Mouse (Mus musculus): ENCODE results near the gene Itga9.

The Itga9 gene

DNA sequence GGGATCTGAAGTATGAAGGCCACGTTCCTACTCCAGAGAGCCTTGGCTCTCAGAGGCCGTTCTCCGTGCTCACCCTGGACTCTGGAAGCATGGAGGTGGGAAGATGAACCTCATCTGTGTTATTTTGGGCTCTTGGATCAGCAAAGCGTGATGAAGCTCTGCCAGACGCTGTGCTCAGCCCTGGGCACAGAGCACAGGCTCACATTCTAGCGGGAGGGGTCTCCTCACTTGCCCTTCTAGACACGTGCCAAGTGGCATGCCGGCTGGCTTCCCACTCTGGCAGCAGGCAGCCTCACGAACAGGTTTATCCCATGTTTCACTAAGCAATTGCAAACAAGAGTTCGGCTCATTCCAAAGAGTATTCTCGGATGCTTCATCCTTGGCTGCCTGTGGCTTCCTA lies 86.8 kb downstream of the Itga9 start:
- DNase-seq, result no peak

DNA sequence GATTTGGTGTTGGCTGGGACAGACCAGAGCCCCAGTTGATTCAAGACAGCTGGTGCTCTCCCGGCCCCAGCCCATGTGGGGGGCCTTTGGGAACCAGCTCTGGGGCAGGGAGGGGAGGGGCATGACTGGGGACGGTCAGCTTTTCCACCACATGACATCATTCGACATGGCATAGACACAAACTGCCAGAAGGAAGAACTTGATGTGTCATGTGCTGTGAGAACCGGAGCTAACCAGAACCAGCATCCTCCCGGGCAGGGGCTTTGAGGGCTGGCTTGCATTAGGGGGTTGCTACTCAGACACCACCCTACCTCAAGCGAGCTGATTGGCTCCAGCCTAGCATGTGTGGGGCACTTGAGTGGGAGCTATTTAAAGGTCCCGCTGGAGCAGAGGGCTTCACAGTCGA lies 87.9 kb downstream of the Itga9 start:
- no peak for DNase-seq

DNA sequence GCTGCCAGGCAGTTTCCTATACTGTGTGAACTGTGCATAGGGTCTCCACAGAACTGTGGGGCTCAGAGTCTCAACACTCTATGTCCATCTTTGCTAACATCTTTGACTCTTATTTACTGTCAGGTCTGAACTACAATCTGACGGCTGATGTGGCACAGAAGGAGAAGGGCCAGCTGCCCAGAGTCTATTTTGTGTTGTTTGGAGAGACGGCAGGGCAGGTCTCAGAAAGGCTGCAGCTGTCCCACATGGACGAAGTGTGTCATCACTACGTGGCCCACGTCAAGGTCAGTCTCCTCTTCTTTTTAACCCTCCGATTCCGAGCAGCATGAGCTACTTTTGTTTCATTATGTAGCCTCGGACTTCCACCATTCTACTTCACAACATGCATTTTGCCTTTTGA lies 91.7 kb downstream of the Itga9 start:
- DNase-seq, result no peak

DNA sequence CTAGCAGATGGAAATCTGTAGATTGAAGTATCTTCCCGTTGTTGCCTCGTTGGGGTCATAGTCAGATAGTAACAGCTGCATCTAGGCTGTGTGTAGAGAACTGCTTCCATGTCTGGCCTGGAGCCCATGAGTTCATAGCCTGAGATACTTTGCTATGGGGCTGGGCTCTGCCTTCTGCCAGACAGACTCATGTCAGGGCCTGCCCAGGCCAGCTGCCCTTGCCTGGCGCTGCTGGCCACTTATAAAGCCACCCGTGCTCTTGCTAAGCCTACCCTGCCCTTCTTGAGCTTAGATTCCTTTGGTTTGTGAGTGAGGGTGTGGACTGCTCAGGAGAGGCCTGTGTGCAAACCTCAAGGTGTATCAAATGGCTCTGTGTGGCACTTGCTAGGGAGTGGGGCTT lies 93.2 kb downstream of the Itga9 start:
- no peak for DNase-seq

DNA sequence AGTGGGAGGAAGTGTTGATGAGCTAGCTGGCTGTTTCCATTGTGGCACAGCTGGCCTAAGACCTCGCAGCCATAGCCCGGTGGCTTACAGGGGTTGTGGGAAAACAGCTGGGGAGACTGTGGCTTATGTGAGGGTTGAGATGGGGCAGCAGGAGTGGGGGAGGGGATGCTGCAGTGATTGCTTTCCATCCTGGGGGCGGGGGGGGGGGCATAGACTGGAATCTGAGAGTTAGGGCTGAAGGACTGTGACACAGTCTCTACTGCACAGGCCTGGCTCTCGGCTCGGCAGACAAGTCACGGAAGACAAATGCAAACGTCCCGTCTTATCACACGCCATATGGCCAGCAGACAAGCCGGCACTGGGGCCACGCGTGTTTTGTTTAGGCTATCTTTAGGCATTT lies 94.4 kb downstream of the Itga9 start:
- DNase-seq, result no peak

DNA sequence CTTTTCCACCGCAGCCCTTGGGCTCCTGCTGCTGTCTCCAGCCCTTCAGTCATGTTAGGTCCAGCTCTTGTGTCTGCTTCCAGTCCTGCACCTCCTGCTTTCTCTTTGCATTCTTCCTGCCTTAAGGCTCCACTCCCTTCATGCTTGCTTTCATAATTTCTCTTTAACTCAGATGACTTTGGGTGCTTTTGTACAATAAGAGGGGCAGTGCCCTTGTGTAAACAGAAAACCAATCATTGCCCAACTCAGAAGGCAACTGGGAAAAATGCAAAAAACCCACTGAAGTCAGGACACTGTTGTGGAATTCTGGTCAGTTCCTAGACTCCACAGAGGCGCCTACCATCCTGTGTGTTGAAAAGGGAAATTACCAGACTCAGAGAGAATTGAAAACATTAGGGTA lies 95.3 kb downstream of the Itga9 start:
- DNase-seq, result no peak

DNA sequence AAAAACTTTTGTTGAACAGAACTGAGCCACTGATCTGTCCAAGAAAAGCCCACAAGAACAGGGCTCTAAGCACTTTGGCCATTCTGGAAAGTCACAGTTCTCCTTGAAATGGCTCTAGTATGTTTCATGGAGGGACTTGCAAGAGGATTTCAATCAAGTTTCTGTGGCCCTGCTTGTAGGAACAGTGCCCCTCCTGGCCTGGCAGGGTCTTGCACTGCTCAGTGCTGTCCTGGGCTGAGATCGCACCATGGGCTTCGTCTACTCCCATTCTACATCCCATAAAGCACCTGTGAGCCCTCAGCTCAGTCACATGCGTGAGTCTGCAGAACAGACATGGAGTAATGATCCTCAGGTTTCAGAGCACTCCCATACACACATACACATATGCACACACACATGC lies 96.7 kb downstream of the Itga9 start:
- DNase-seq, result no peak

DNA sequence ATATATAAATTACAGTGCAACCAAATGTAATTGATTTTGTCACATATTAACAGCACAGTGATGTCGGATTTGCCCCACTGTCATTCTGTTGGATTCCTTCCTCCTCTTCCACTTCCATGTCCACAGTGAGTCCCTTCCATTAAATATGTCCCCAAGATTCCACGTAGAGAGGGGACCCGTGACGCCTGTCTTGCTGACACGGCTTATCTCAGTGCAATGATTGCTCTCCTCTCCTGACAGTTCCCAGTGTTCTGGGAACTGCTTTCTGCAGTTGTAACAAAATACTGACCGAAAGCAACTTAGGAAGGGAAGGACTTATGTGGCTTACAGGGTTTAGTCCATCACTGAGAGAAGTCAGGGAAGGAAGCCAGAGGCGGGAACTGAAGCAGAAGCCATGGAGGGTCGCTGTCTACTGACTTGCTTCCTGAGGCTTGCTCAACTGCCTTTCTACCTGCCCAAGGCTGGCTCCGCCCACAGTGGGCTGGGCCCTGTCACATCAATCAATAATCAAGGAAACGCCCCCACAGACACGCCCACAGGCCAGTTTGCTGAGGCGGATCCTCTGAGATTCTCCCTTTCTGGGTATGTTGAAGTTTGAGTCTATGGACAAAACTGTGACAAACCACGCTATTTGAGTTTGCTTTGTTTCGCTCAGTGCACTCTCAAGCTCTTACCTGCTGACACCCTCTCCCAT lies 99.0 kb downstream of the Itga9 start:
- DNase-seq, result peak; percentile 27 to 46

DNA sequence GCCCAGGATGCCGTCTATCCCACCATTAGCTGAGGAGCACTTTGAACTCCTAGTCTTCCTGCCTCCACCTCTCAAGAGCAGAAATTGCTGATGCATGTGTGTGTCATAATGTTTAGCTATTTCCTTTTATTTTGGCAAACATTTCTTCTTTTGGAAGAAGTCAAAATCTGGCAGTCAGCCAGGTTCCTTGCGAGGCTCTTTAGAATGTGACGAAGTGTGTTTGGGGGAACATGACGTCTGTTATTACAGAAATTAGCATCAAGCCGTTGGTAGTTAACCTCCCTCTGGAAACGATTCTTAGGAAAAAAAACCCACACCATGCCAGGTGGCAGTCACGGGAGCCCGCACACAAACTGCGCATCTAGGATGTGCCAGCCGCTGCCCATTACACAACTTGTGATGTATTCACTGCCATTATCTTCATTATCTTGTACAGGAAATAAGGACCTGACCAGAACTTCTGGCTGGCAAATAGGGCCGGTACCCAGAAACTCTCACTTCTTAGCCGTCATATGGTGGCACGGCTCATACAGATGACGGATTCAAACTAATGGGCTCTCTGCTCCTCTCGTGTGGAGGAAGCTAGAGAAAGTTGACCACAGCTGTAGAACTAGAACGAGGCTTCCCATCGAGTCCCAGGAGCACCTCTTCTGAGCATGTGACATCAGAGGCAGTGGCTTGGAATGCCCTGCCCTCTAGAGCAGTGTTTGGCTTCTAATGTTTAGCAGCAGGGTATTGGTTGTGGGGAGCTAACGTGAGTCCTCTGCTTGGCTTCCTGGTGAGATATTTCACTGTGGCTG lies 99.9 kb downstream of the Itga9 start:
- DNase-seq, result no peak

DNA sequence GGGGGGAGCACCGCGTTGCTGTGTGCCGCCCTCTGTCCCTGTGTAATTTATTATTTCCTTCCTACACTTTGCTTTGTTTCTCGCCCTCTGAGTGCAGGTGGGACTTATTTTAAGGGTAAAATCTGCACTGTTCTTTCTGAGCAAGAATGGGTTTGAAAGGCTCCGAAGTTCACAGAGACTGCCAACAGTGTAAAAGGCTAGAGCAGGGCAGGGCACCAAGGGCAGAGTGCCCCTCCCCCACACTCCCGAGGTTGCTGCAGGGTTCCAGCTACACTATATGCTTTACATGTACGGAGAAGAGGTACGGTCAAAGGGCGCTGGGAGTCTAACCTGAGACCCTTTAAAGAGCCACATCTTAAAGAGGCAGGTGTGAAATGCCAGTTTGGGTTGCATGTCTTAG lies 104.1 kb downstream of the Itga9 start:
- no peak for DNase-seq

DNA sequence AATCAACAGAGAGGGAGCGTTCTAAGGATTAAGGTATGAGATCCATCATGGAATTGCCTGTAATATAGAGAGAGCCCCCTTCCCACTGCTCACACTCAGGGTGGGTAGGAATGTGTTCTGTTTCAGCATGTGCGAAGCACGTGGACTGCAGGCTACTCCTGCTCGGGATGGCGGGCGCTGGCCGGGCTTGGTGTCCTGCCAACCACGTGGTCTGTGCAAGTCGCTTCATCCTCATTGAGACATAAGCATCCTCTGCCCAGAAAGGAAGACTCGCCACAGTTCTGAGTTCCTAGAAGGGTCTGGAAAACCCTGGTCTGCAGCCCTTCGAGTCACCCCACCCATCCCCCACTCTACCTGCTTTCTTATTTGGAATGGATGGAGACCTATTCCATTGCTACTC lies 105.3 kb downstream of the Itga9 start:
- DNase-seq, result no peak

DNA sequence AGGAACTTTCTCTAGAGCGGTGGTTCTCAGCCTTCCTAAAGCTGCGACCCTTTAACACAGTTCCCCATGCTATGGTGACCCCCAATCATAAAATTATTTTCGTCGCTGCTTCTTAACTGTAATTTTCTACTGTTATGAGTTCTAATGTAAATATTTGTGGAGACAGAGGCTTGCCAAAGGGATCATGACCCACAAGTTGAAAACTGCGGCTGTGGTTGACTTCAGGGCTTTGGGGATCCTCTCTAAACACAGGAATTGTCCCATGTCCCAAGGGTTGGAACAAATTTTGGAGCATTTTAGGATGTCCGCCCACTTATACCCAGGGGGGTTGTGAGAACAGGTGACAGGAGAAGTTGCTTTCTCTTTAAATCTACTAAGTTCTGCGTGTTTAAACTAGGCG lies 107.0 kb downstream of the Itga9 start:
- no peak for DNase-seq

DNA sequence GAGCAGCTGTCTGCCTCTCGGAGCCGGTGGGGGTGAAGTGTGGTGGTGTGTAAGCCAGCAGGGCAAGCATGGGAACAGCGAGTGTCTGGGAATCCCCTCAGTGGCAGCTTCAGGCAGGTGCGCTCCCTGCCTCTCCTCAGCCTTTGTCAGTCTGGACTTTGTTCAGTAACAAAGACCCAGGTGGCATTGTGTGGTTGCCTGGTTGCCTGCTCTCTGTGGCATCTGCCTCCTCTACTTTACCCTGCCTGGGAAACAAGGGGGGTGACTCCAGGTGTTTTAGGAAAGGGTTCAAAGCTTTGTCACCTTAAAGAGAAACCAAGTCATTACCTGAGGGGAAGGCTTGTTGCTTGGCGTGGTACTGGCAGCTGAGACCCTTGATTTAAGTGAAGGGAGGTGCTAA lies 108.0 kb downstream of the Itga9 start:
- no peak for DNase-seq

DNA sequence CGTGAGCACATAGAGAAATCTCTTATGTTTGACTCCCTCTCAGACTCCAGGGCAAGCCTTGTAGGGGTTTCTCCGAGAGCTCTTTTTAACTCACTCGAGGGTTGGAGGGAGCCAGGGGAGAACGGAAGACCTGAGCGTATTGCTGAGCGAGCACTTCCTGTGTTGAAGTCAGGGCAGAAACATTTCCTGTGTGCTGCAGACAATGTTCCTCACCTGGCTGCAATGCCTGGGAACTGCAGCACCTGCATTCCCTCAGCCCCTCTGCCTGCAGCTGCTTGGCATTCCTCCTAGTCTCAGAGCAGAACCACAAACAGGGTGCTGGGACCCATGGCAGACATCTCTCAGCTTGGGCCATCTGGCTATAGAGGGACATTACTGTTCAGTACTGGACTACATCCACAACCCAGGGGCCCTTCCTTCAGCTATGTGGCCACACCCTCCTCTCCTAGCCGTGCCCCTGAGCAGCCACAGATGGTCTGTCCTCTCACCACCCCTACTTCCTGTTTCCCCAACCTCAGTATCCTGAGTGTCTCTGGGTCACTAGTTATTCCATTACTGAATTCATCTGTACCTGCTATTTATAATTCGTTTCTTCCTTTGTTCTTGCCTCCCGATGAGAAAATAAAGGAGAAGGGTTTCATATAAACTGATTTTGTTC lies 109.6 kb downstream of the Itga9 start:
- peak; percentile 12 to 33 for DNase-seq

DNA sequence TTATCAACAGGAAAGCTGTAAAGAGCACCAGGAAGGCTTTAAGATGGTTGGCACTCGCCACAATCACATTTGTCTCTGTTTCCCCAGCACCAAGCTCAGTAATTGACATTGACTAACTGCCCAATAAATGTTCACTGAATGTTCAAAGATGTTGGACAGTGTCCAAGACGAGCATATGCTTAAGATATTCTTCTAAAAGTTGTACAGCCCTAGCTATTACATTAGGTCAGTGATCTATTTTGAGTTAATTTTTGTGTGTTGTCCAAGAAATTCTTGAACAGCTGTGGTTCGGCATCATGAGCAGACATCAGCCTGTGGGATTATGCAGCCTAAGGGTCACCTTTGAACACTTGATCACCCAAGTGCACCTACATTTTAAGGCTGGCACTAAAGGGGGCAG lies 110.9 kb downstream of the Itga9 start:
- no peak for DNase-seq

DNA sequence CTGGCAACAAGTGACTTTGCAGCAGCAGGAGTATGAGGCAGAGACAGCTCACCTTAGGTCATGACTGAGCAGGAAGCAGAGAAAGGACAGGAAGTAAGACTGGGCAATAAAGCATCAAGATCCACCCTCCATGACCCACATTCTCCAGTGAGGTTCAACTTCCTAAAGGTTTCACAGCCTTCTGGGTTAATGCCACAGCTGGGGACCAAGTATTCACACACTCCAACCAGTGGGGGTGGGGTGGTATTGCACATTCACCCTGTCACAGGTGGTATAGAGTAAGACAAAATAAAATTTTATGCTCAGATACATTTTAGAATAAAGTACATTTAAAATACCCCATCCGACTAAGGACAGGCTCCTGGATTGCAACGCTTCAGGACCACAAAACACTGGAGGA lies 112.0 kb downstream of the Itga9 start:
- no peak for DNase-seq

DNA sequence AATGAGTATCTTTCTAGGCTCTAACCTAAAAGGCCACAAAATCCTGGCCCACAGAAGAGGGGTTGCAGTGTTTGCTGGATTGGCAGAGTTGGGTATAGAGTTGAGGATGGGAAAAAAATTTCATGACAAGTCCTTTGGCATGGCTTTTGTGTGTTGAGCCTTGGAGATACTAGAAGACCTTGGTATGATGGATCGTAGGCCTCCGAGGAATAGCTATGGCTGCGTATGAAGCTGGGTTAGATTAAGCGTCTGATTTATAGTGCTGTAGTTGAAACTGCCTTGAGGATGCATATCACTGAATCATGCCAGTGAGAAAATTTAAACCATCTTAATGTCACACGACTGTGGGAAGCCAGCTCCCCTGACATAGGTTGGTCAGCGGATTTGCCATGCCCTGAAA lies 114.6 kb downstream of the Itga9 start:
- DNase-seq, result no peak

DNA sequence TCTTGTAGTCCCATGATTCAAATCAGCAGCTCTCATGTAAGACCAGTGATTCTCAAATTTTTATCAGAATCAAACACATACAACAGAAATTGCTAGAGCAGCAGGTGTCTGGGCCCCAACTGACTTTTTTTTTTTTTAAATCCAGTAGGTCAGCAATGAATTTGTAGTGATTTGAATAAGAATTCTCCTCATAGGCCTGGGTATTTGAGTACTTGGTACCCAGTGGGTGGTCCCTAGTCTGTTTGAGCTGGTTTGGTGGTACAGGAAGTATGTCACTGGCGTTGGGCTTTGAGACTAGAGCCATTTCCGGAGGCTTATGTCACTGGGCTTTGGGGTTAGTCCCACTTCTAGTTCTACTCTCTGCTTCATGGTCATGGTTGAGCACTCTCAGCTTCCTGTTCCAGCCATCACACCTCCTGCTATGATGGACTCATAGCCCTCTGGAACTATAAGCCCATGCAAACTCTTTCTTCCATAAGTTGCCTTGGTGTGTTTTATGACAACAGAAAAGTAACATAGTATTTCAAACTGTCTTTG lies 116.4 kb downstream of the Itga9 start:
- no peak for DNase-seq

DNA sequence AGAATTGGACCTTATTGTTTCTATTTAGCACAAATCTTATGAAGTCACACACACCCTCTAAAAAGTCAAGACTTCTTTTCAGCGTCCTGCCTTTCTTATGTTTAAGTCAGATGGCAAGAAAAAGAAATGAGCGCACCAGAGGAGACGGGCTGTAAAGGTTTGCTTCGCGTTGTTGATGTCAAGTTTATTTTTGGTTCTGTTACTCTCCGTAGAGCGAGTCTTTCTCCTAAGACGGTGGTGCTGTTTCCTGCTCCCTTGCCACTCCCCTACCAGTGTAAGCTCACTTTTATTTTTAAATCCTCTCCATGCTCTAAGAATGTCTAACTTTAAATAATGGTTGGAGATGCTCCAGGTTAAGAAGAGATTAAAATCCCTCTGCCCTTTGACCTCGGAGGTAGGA lies 118.6 kb downstream of the Itga9 start:
- DNase-seq, result no peak

DNA sequence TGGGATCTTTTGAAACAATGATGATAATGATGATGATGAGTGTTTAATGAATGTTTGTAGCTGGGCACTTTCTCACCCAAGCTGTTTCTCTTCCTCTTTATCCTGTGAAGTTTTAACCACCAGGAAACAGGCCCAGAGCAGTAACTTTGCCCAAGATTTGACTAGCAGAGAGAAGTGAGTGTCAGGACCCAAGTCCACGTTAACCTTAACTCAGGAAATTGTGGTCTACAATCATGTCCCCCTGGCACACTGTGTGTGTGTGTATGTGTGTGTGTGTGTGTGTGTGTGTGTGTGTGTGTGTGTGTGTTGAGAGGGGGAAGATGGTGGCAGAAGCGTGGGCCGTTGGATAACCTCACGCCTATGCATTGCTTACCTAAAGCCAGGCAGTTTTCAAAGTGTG lies 120.1 kb downstream of the Itga9 start:
- DNase-seq, result peak in 1 of 2 experiments; percentile 16

DNA sequence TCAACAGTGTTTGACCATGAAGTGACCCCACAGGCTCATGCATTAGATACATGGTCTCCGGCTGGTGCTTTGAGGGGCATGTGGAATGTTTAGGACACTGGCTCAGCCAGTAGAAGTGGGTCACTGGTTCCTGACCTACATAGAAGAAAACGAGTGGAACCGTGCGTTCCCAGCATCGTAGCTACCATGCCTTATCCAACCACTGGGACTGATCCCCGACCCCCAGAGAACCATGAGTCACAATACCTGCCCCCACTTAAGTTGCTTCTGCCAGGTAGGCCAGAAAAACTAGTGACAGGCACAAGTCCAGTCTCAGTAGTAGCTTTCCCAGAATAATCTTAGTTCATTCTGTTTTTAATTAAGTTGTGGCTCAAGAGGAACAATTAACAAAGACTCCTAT lies 121.8 kb downstream of the Itga9 start:
- DNase-seq, result no peak

DNA sequence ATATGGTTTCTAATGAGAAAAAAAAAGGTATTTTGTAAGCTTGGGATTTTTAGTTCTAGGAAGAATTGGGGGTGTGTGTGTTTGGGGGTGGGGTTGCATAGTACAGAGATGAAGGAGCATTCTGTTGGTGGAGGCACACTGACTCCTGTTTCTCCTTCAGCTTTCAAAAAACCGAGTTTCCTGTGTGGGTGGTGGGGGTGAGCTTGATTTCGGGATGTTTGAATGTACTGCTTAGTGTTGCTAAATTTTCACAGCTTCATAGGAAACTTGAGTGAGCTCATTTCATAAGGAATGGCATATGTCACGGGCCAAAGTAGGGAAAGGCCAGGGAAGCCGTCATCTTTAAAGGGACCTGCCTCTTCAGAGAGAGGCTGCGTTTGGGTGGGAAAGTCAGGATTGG lies 122.5 kb downstream of the Itga9 start:
- DNase-seq, result no peak

DNA sequence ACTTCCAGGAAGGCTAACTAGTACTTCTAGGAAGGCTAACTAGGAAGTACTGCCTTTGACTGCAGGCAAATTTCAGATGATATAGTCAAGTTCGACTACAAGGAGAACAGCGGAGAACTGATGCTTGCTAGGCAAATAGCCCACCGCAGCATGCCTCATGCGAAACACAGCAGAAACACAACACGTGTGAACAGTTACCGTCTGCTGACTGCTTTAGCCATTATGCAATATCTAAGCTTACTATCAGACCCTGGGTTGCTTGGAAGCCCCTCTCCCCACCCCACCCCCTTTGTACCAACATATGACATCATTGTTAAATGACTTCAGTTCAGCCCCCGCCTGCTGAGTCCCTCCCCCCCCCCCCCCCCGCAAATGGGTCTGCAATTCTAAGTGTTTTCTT lies 123.7 kb downstream of the Itga9 start:
- no peak for DNase-seq

DNA sequence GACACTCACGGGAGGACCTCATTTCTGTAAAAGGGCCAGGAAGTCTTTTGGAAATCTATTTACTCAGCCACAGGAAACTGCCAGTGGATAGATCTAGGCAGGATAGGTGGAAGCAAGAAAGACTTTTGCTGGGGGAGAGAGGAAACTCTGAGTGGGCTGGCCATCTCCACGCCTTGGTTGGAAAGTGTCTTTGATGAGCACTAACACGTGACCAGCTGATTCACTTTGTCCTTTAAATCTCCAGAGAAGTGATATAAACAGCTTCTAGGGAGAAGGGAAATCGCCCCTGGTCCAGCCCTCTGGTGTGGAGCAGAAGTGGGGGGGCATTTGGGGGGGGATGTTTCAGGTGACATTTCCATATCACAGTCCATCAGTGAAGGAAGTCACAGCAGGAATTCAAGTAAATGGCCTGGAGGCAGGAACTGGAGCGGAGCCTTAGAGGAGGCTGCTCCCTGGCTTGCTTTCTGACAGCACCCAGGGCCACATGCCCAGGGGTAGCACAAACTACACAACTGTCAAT lies 124.4 kb downstream of the Itga9 start:
- no peak for DNase-seq

Data from spleen, adult 18-20 months (tissue).